Mouse (Mus musculus): Measurements from ENCODE around the gene Orm3.

- no peak for TF ChIP-seq E2F4 (IDR thresholded peaks at IDR 0.05; ENCODE audit: insufficient read depth)
- TF ChIP-seq POLR2A (IDR thresholded peaks at IDR 0.05; ENCODE audit: insufficient read length, low read depth): no peak
- TF ChIP-seq TCF3 (IDR thresholded peaks at IDR 0.05; ENCODE audit: insufficient read length, low read depth): no peak
- TF ChIP-seq USF1 (IDR thresholded peaks at IDR 0.05; ENCODE audit: low read depth): no peak
- TF ChIP-seq TCF12 (IDR thresholded peaks at IDR 0.05; ENCODE audit: insufficient read depth, poor library complexity, severe bottlenecking): no peak
- no peak for TF ChIP-seq MYOD1 (IDR thresholded peaks at IDR 0.05; ENCODE audit: control insufficient read depth in 1 of 3, insufficient read length in 2 of 3, low read depth in 2 of 3)
- TF ChIP-seq CEBPB (IDR thresholded peaks at IDR 0.05; ENCODE audit: insufficient read depth, poor library complexity, severe bottlenecking): no peak
- TF ChIP-seq MYOG (IDR thresholded peaks at IDR 0.05; ENCODE audit: control insufficient read depth in 1 of 3, insufficient read depth in 1 of 3, insufficient read length in 2 of 3, low read depth in 2 of 3): no peak
- no peak for TF ChIP-seq MAX (IDR thresholded peaks at IDR 0.05; ENCODE audit: low read depth)
- TF ChIP-seq REST (IDR thresholded peaks at IDR 0.05; ENCODE audit: insufficient read depth, insufficient read length): no peak
- no peak for TF ChIP-seq SRF (IDR thresholded peaks at IDR 0.05; ENCODE audit: control insufficient read depth, insufficient read length, low read depth)
Observed at GRCm38 (mm10) chr4:63404205-63404604, 48.2 kb downstream of the Orm3 start.
